Mouse (Mus musculus) skeletal muscle tissue, adult 2 months (tissue): ENCODE measurements around the gene Gm20850.
"Not testable (repeated sequence)": the region's sequence is repeated elsewhere in the genome, so short reads cannot be mapped to it uniquely, and the experiment has no call there.

Source experiments
- DNase-seq: peaks from one replicate; pipeline ENCODE4 v3.0.0-alpha.2; 2012; ENCODE audit warnings: low read depth, low spot score

The Gm20850 gene

GRCm38 (mm10) chrY:75715022-75715421 lies at the start of gene Gm20850:
Gene Gm20850 (plus strand): TSS chrY:75715322.
- DNase-seq, result not testable (repeated sequence)
